Mouse (Mus musculus) MEL (cell line): ENCODE results near the gene Npcd. TPM values are rescaled to one million over a fixed set of nuclear protein-coding genes. Genes with fewer than 3 reads are reported as not detected.
A peak's percentile ranks its signal among the peaks of the same experiment; 100 is the strongest.

Source experiments
- DNase-seq: peaks from one replicate; pipeline ENCODE4 v3.0.0; 2011; ENCODE audit warnings: low read depth, low spot score
- H3K27ac ChIP-seq: 2 replicates; pipeline ENCODE4 v1.5.1; 2012; ENCODE audit warnings: low read depth, mild to moderate bottlenecking, control low read depth, low read length, moderate library complexity; ENCODE audit not compliant: control insufficient read depth
- H3K27me3 ChIP-seq, 2 experiments: fragments of 150-350 bp in 1 of 2; sonication (generic) in 1 of 2; 2 replicates each; pipeline ENCODE4 v1.6.1; 2012; ENCODE audit warnings: low read length in 2 of 2, mild to moderate bottlenecking in 2 of 2, improper control_type of control experiment in 1 of 2, moderate library complexity in 1 of 2; ENCODE audit not compliant: insufficient read depth in 2 of 2, control insufficient read depth in 1 of 2
- H3K36me3 ChIP-seq, 2 experiments: 2 replicates each; pipeline ENCODE4 v1.6.1; 2012 to 2014; ENCODE audit warnings: low read length in 2 of 2, improper control_type of control experiment in 1 of 2, inconsistent platforms in 1 of 2, mild to moderate bottlenecking in 1 of 2; ENCODE audit not compliant: insufficient read depth in 2 of 2, control insufficient read depth in 1 of 2
- H3K4me1 ChIP-seq, 2 experiments: fragments of 150-350 bp in 1 of 2; sonication (generic) in 1 of 2; 2 replicates each; pipeline ENCODE4 v1.6.1; 2012; ENCODE audit warnings: low read length in 2 of 2, improper control_type of control experiment in 1 of 2, mild to moderate bottlenecking in 1 of 2; ENCODE audit not compliant: insufficient read depth in 2 of 2, control insufficient read depth in 1 of 2
- H3K4me3 ChIP-seq, 2 experiments: fragments of 150-350 bp in 1 of 2; sonication (generic) in 1 of 2; 2 replicates each; pipeline ENCODE4 v1.5.1; 2012; ENCODE audit warnings: low read depth in 2 of 2, low read length in 2 of 2, mild to moderate bottlenecking in 2 of 2, moderate library complexity in 2 of 2, control low read depth in 1 of 2, improper control_type of control experiment in 1 of 2; ENCODE audit not compliant: control insufficient read depth in 1 of 2, insufficient read depth in 1 of 2
- H3K79me2 ChIP-seq: 2 replicates; pipeline ENCODE4 v1.6.1; 2012; ENCODE audit warnings: mild to moderate bottlenecking, low read length, moderate library complexity; ENCODE audit not compliant: control insufficient read depth, poor library complexity, insufficient read depth
- H3K9ac ChIP-seq: 2 replicates; pipeline ENCODE4 v1.6.1; 2012; ENCODE audit warnings: low read depth, mild to moderate bottlenecking, control low read depth, low read length, moderate library complexity; ENCODE audit not compliant: control insufficient read depth, poor library complexity, severe bottlenecking
- H3K9me3 ChIP-seq: fragments of 150-350 bp; sonication (generic); replicated peaks from 2 replicates; pipeline ENCODE4 v1.6.1; 2012; ENCODE audit warnings: mild to moderate bottlenecking, low read length, improper control_type of control experiment, moderate library complexity; ENCODE audit not compliant: insufficient read depth
- CHD1 ChIP-seq: IDR thresholded peaks from 2 replicates; pipeline ENCODE4 v1.6.1; 2012; ENCODE audit warnings: low read depth, mild to moderate bottlenecking, inconsistent platforms, low read length, improper control_type of control experiment
- CHD2 ChIP-seq: IDR thresholded peaks from 2 replicates; pipeline ENCODE4 v1.6.1; 2011; ENCODE audit warnings: low read length, improper control_type of control experiment
- E2F4 ChIP-seq: IDR thresholded peaks from 2 replicates; pipeline ENCODE4 v1.6.1; 2011; ENCODE audit warnings: low read depth, low read length, improper control_type of control experiment, borderline replicate concordance
- ELF1 ChIP-seq: IDR thresholded peaks from 2 replicates; pipeline ENCODE4 v1.6.1; 2014; ENCODE audit warnings: low read depth, mild to moderate bottlenecking, inconsistent platforms, low read length, improper control_type of control experiment, moderate library complexity
- EP300 ChIP-seq, 2 experiments: IDR thresholded peaks; 2 replicates each; pipeline ENCODE4 v1.6.1; 2011; ENCODE audit warnings: improper control_type of control experiment in 2 of 2, low read length in 2 of 2, low read depth in 1 of 2, mild to moderate bottlenecking in 1 of 2
- HCFC1 ChIP-seq: IDR thresholded peaks from 2 replicates; pipeline ENCODE4 v1.6.1; 2012; ENCODE audit warnings: low read depth, mild to moderate bottlenecking, inconsistent platforms, low read length, improper control_type of control experiment, moderate library complexity
- KAT2A ChIP-seq: conservative IDR thresholded peaks from 2 replicates; pipeline ENCODE4 v1.6.1; 2012; ENCODE audit warnings: low read depth, low read length, improper control_type of control experiment, inconsistent platforms
- MAZ ChIP-seq: IDR thresholded peaks from 2 replicates; pipeline ENCODE4 v1.6.1; 2012; ENCODE audit warnings: low read depth, mild to moderate bottlenecking, inconsistent platforms, low read length, improper control_type of control experiment
- MYC ChIP-seq: IDR thresholded peaks from 2 replicates; pipeline ENCODE4 v1.6.1; 2011; ENCODE audit warnings: low read depth, mild to moderate bottlenecking, low read length, improper control_type of control experiment, moderate library complexity
- NRF1 ChIP-seq: IDR thresholded peaks from 2 replicates; pipeline ENCODE4 v1.6.1; 2014; ENCODE audit warnings: low read depth, mild to moderate bottlenecking, inconsistent platforms, low read length, improper control_type of control experiment, moderate library complexity; ENCODE audit not compliant: poor library complexity, insufficient read depth, severe bottlenecking
- RAD21 ChIP-seq: IDR thresholded peaks from 2 replicates; pipeline ENCODE4 v1.6.1; 2011; ENCODE audit warnings: mild to moderate bottlenecking, low read depth, low read length, improper control_type of control experiment
- RCOR1 ChIP-seq: IDR thresholded peaks from 2 replicates; pipeline ENCODE4 v1.6.1; 2012; ENCODE audit warnings: low read depth, mild to moderate bottlenecking, inconsistent platforms, low read length, improper control_type of control experiment
- SIN3A ChIP-seq: IDR thresholded peaks from 2 replicates; pipeline ENCODE4 v1.6.1; 2012; ENCODE audit warnings: low read length, improper control_type of control experiment, inconsistent platforms
- SMC3 ChIP-seq: IDR thresholded peaks from 2 replicates; pipeline ENCODE4 v1.6.1; 2011; ENCODE audit warnings: low read depth, low read length, improper control_type of control experiment
- UBTF ChIP-seq: IDR thresholded peaks from 2 replicates; pipeline ENCODE4 v1.6.1; 2012; ENCODE audit warnings: low read depth, mild to moderate bottlenecking, inconsistent platforms, low read length, improper control_type of control experiment, moderate library complexity, borderline replicate concordance; ENCODE audit not compliant: insufficient read depth
- ZMIZ1 ChIP-seq: IDR thresholded peaks from 2 replicates; pipeline ENCODE4 v1.6.1; 2012; ENCODE audit warnings: low read depth, mild to moderate bottlenecking, inconsistent platforms, low read length, improper control_type of control experiment, moderate library complexity
- ZNF384 ChIP-seq: IDR thresholded peaks from 2 replicates; pipeline ENCODE4 v1.6.1; 2012; ENCODE audit warnings: low read depth, mild to moderate bottlenecking, inconsistent platforms, low read length, improper control_type of control experiment
- polyA plus RNA-seq, 2 experiments: library from polyadenylated mRNA; stranded (reverse) in 1 of 2; unstranded in 1 of 2; fragments of >175 nt in 1 of 2; fragments of >200 nt in 1 of 2; gene quantifications; 2 replicates each; pipeline versions ENCODE4 v1.2.1 to v1.2.4; 2012; ENCODE audit warnings: low replicate concordance in 2 of 2, low read depth in 1 of 2; ENCODE audit not compliant: insufficient read length in 2 of 2, insufficient read depth in 1 of 2, missing spikeins in 1 of 2
- total RNA-seq: library from RNA; depleted of rRNA; stranded (reverse); fragments of 300-350 nt; gene quantifications from 2 replicates; pipeline ENCODE4 v1.2.3, GENCODE M21; 2012

Gene Npcd
- total and polyA plus RNA-seq, 3 experiments, result not detected

GRCm38 (mm10) chr15:79834881-79835260 is 834 bp upstream of the Npcd start:
- Histone ChIP-seq H3K9me3 (no peaks in the 10 kb centered on the region), H3K27ac (0 out of 2 replicates have a peak overlapping the region, but pooled peaks have one; percentile 58), H3K4me1 (peaks cover 0 to 15% of the 10 kb centered on the region in 2 experiments; a peak in 1 of 4 replicates), H3K36me3 (peaks cover 0 to 13% of the 10 kb centered on the region in 2 experiments; a peak in 2 of 4 replicates), H3K9ac (peak overlapping the region; percentile 72), H3K79me2 (peaks cover 19% of the 10 kb centered on the region), H3K4me3 (peak overlapping the region in 1 of 2 experiments; percentile 83; a peak in 1 of 4 replicates), H3K27me3 (peaks cover 0 to 2% of the 10 kb centered on the region in 2 experiments; a peak in 3 of 4 replicates)
- TF ChIP-seq CHD1, result no peak
- TF ChIP-seq SIN3A, result no peak; the same call in 1 of the 2 replicates
- no peak for TF ChIP-seq SMC3
- TF ChIP-seq NRF1, result no peak
- no peak for TF ChIP-seq RAD21
- no peak for TF ChIP-seq MYC
- no peak for TF ChIP-seq RCOR1
- no peak for TF ChIP-seq ZMIZ1
- TF ChIP-seq MAZ, result no peak
- TF ChIP-seq ZNF384, result no peak
- no peak for TF ChIP-seq CHD2
- TF ChIP-seq HCFC1, result no peak
- TF ChIP-seq E2F4, result no peak
- no peak for TF ChIP-seq KAT2A
- no peak for TF ChIP-seq UBTF
- no peak for TF ChIP-seq EP300 (IDR thresholded peaks at IDR 0.05; ENCODE audit: low read depth in 1 of 2, low read length in 2 of 2)
- DNase-seq, result no peak

- H3K4me1 ChIP-seq, result peaks cover 0 to 15% of the 10 kb centered on the region in 2 experiments; a peak in 1 of 4 replicates
- peak overlapping the region; percentile 95 for H3K9ac ChIP-seq
- peak overlapping the region; percentile 72 for H3K27ac ChIP-seq
- H3K79me2 ChIP-seq, result peaks cover 19% of the 10 kb centered on the region
- H3K36me3 ChIP-seq, result peaks cover 0 to 13% of the 10 kb centered on the region in 2 experiments; a peak in 3 of 4 replicates
- DNase-seq, result peak; percentile 49
- no peaks in the 10 kb centered on the region for H3K9me3 ChIP-seq
- H3K27me3 ChIP-seq, result peaks cover 0 to 2% of the 10 kb centered on the region in 2 experiments; a peak in 2 of 4 replicates
- peak overlapping the region; percentile 83 to 90 for H3K4me3 ChIP-seq
- peak; percentile 72 for TF ChIP-seq ZNF384
- peak; percentile 13; the same call in 1 of the 2 replicates for TF ChIP-seq HCFC1
- TF ChIP-seq UBTF, result no peak
- TF ChIP-seq ELF1, result 0 out of 2 replicates have a peak, but pooled peaks have one; percentile 33
- peak; percentile 23; the same call in 1 of the 2 replicates for TF ChIP-seq MAZ
Observed at GRCm38 (mm10) chr15:79833251-79834050, 586 bp downstream of the Npcd start.
